Mouse (Mus musculus) liver, embryonic 13.5 days (tissue): ENCODE data around the gene Rab40b. TPM values are rescaled to one million over a fixed set of nuclear protein-coding genes. Genes with fewer than 3 reads are reported as not detected.
"Not testable (repeated sequence)": the region's sequence is repeated elsewhere in the genome, so short reads cannot be mapped to it uniquely, and the experiment has no call there.

Source experiments
- ATAC-seq: fragments of 200-750 bp; cut with Nextera tagmentation; 2 replicates; pipeline ENCODE4 v1.8.0; 2017; ENCODE audit warnings: low read depth, mild to moderate bottlenecking, moderate number of reproducible peaks, moderate library complexity
- DNase-seq: peaks from one replicate; pipeline ENCODE4 v3.0.0; 2022
- H3K27ac ChIP-seq: fragments of 300-500 bp; sonication (generic); 2 replicates; pipeline ENCODE4 v1.5.1; 2015; ENCODE audit warnings: moderate library complexity, mild to moderate bottlenecking, inconsistent platforms
- H3K27me3 ChIP-seq: fragments of 300-500 bp; sonication (generic); 2 replicates; pipeline ENCODE4 v1.6.1; 2015; ENCODE audit warnings: mild to moderate bottlenecking, inconsistent platforms
- H3K36me3 ChIP-seq: fragments of 300-500 bp; sonication (generic); 2 replicates; pipeline ENCODE4 v1.6.1; 2015; ENCODE audit warnings: mild to moderate bottlenecking, inconsistent platforms
- H3K4me1 ChIP-seq: fragments of 300-500 bp; sonication (generic); replicated peaks from 2 replicates; pipeline ENCODE4 v1.6.1; 2015; ENCODE audit warnings: inconsistent platforms
- H3K4me2 ChIP-seq: fragments of 300-500 bp; sonication (generic); 2 replicates; pipeline ENCODE4 v1.6.1; 2015; ENCODE audit warnings: inconsistent platforms, mild to moderate bottlenecking, moderate library complexity
- H3K4me3 ChIP-seq: fragments of 300-500 bp; sonication (generic); replicated peaks from 2 replicates; pipeline ENCODE4 v1.5.1; 2015; ENCODE audit warnings: mild to moderate bottlenecking, inconsistent platforms
- H3K9ac ChIP-seq: fragments of 300-500 bp; sonication (generic); 2 replicates; pipeline ENCODE4 v1.6.1; 2015; ENCODE audit warnings: mild to moderate bottlenecking, inconsistent platforms
- H3K9me3 ChIP-seq: fragments of 300-500 bp; sonication (generic); replicated peaks from 2 replicates; pipeline ENCODE4 v1.6.1; 2016; ENCODE audit warnings: inconsistent platforms
- WGBS: fragments of 180-500 bp; shearing (Covaris S2); methylation state at CpG from one replicate; pipeline ENCODE4 v1.1.7; 2015; ENCODE audit not compliant: insufficient replicate concordance; 5-methylcytosine and 5-hydroxymethylcytosine counted together
- microRNA-seq: library from miRNA; unstranded; fragments of <30 nt; microRNA quantifications from one replicate; pipeline ENCODE4, GENCODE M21; 2016
- polyA plus RNA-seq: library from polyadenylated mRNA; unstranded; fragments of >200 nt; fragmentation: Nextera tagmentation; extraction: Ambion mirVana; gene quantifications from 2 replicates; pipeline ENCODE4 v1.2.1, GENCODE M21; 2015

Rab40b gene
- polyA plus RNA-seq, 1 experiment from 2014 or later = 0.88 TPM

DNA sequence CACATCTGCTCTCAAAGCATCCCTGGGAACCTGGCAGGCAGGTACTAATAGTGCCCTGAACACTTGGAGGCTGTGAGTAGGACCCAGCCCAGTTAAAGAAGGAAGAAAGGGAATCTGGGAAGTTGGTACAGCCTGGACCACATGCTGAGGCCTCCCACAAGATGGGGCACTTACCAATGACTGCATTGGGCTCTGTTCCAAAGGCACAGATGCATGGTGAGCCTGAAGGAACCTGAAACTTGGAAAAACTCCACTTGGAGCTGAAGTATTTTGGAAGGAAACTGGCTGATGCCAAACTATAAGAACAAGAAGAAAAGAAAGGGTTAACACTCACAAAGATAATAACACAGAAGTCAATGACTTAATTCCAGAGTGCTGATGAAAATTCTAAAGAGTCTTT is 59.4 kb downstream of the Rab40b start:
- H3K9me3 ChIP-seq = no peaks in the 10 kb centered on the region
- no peak for ATAC-seq
- H3K27me3 ChIP-seq = no peaks in the 10 kb centered on the region
- no peak overlapping the region for H3K9ac ChIP-seq
- H3K36me3 ChIP-seq = peaks cover 68% of the 10 kb centered on the region
- no peak overlapping the region for H3K4me3 ChIP-seq
- no peak overlapping the region for H3K4me2 ChIP-seq
- H3K4me1 ChIP-seq = peaks cover 8% of the 10 kb centered on the region
- H3K27ac ChIP-seq = no peak overlapping the region
- no peak for DNase-seq

DNA sequence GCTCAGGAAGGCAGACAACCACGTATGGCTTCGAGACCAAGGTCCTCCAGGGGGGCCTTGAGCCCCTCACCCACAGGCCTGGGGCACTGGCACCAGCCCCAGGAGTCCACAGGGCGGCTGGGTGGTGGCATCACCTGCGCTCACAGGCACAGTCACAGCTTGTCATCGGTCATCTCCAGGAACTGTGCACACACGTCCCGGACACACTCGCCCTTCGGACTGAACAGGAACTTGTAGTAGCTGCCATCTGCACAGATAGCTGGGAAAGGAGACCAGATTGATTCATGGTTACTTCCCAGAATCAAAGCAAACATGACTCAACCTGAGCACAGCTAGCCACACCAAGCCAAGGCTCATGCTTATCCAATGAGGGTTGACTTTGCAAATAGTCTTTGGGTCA is 59.8 kb downstream of the Rab40b start:
- H3K36me3 ChIP-seq = peaks cover 67% of the 10 kb centered on the region
- no peak overlapping the region for H3K4me3 ChIP-seq
- H3K27ac ChIP-seq = no peak overlapping the region
- DNase-seq (no peak), ATAC-seq (no peak)
- no peak overlapping the region for H3K4me2 ChIP-seq
- H3K27me3 ChIP-seq = no peaks in the 10 kb centered on the region
- peaks cover 8% of the 10 kb centered on the region for H3K4me1 ChIP-seq
- no peaks in the 10 kb centered on the region for H3K9me3 ChIP-seq
- 93% methylated on average over 9 of the region's 9 CpGs for WGBS
- no peak overlapping the region for H3K9ac ChIP-seq

DNA sequence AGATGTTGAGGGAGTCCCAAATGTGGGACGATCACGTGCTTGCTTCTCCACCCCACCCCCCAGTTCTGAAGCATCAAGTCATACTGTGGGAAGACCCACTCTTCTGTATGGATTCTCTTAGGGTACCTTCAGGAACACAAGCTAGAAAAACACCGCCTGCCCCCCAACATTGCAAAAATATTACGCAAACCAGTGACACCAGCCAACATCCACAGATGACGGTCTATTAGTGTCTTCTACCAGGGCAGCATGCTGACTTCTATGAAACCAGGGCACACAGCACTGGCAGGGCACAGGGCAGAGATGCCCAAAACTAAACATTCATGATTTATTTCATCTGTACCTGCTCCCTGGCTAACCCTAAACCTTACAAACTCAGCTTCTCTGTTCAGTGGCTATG is 61.4 kb downstream of the Rab40b start:
- ATAC-seq (no peak), DNase-seq (no peak)
- H3K4me3 ChIP-seq = no peak overlapping the region
- no peaks in the 10 kb centered on the region for H3K27me3 ChIP-seq
- no peak overlapping the region for H3K9ac ChIP-seq
- H3K36me3 ChIP-seq = peaks cover 54% of the 10 kb centered on the region
- no peak overlapping the region for H3K27ac ChIP-seq
- peaks cover 8% of the 10 kb centered on the region for H3K4me1 ChIP-seq
- WGBS = 88% methylated on average over 5 of the region's 5 CpGs
- H3K4me2 ChIP-seq = no peak overlapping the region
- H3K9me3 ChIP-seq = no peaks in the 10 kb centered on the region

DNA sequence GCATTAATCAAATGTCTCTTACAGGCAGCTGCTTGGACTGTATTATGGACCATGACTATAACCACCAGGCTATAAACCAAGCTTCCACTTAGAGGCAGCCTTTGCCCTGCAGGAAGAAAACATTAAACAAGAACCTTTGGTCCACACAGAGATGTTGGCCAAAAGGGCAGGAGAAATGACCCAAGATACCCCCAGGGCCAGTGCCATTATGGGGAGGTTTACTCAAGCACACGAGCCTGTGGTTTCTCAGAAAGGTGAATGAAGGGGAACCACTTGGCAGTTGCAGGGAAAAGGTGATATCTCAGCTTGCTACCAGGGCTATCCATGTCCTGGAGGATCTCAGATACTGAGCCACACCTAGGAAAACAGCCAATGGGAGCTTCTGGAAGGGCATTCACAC is 62.0 kb downstream of the Rab40b start:
- Histone ChIP-seq H3K9me3 (no peaks in the 10 kb centered on the region), H3K9ac (no peak overlapping the region), H3K4me2 (no peak overlapping the region), H3K4me3 (no peak overlapping the region), H3K27me3 (no peaks in the 10 kb centered on the region), H3K27ac (no peak overlapping the region), H3K36me3 (peaks cover 49% of the 10 kb centered on the region), H3K4me1 (peaks cover 8% of the 10 kb centered on the region)
- ATAC-seq = no peak
- DNase-seq = no peak
- WGBS = 54% methylated on average over 1 of the region's 1 CpGs

DNA sequence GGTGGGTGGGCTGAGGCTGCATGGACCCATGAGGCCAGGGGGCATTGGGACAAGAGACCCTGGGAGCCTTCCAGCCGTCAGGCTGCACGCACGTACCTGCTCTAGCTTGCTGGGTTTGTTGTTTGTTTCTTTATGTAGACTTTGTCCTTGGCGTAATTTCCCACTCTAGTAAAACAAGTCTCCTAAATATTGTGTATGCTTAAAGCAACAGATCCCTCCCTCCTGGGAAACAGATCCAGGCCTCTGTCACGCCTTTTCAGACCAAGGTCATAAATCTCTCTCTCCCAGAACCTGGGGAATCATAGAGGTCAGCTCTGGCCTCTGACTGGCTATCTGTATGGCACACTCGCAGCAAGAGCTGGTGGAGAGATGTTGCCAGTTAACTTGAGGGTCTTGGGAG is 80.3 kb downstream of the Rab40b start:
- not testable (repeated sequence) for H3K9me3 ChIP-seq, H3K4me1 ChIP-seq, H3K27ac ChIP-seq, DNase-seq, H3K27me3 ChIP-seq, H3K4me3 ChIP-seq, ATAC-seq, H3K9ac ChIP-seq, H3K4me2 ChIP-seq
- 91% methylated on average over 6 of the region's 6 CpGs for WGBS
- peaks cover 74% of the 10 kb centered on the region for H3K36me3 ChIP-seq

DNA sequence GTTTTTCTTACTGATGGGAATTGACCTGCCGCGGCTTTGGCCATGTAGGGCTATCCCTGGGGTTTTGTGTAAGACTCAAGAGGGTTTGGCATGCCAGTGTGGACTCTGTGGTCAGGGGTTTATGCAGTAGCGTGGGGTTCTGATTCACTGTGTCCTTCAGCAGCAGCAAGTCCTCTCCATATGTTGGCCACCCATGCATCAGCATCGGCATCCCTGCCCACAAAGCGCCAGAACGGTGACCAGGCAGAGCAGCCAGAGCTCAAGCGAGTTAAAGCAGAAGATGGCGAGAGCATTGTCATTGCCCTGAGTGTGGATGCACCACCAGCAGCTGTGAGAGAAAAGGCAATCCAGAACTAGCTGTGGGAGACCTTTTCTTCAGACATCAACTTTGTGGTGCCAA is 81.4 kb downstream of the Rab40b start:
- H3K9ac ChIP-seq = no peak overlapping the region
- no peak overlapping the region for H3K4me3 ChIP-seq
- no peaks in the 10 kb centered on the region for H3K4me1 ChIP-seq
- peaks cover 85% of the 10 kb centered on the region for H3K36me3 ChIP-seq
- no peak overlapping the region for H3K27ac ChIP-seq
- no peaks in the 10 kb centered on the region for H3K27me3 ChIP-seq
- 0 out of 2 replicates have a peak, but pooled peaks cover 10% of the 10 kb centered on the region for H3K9me3 ChIP-seq
- ATAC-seq = no peak
- 90% methylated on average over 8 of the region's 8 CpGs for WGBS
- H3K4me2 ChIP-seq = no peak overlapping the region
- DNase-seq = no peak

Small RNA genes lying within 50 kb of the gene (microRNA-seq; reads per million reads assigned to microRNA genes)
- gene Mir7236 = not detected

Other genes starting within 250 kb of the Rab40b start
- gene Tex19.1, start 242.1 kb downstream of the Rab40b start, polyA plus RNA-seq = 0.09 and 0.19 TPM in 2 replicates
- not detected in 2 replicates for gene Uts2r, start 228.0 kb downstream of the Rab40b start, polyA plus RNA-seq
- gene Hexdc, start 183.8 kb downstream of the Rab40b start, polyA plus RNA-seq = 2.2 and 2.4 TPM in 2 replicates
- 14.7 and 14.9 TPM in 2 replicates for gene Ogfod3, start 183.5 kb downstream of the Rab40b start, polyA plus RNA-seq
- gene Cybc1, start 158.9 kb downstream of the Rab40b start, polyA plus RNA-seq = 20.0 and 21.0 TPM in 2 replicates
- gene Narf, start 151.0 kb downstream of the Rab40b start, polyA plus RNA-seq = 101 and 117 TPM in 2 replicates
- gene Foxk2, start 128.3 kb downstream of the Rab40b start, polyA plus RNA-seq = 3.4 and 3.9 TPM in 2 replicates
- 21.8 and 23.2 TPM in 2 replicates for gene Wdr45b, start 33.8 kb downstream of the Rab40b start, polyA plus RNA-seq
- gene Fn3krp, start 33.1 kb upstream of the Rab40b start, polyA plus RNA-seq = 27.6 and 31.4 TPM in 2 replicates
- 40.6 and 42.7 TPM in 2 replicates for gene Fn3k, start 46.7 kb upstream of the Rab40b start, polyA plus RNA-seq
- 22.2 and 23.0 TPM in 2 replicates for gene Tbcd, start 63.7 kb upstream of the Rab40b start, polyA plus RNA-seq
- 0.22 and 0.30 TPM in 2 replicates for gene Zfp750, start 131.1 kb upstream of the Rab40b start, polyA plus RNA-seq